9 mouse cellular contexts compared by ENCODE assay signal in the genomic region with DNA sequence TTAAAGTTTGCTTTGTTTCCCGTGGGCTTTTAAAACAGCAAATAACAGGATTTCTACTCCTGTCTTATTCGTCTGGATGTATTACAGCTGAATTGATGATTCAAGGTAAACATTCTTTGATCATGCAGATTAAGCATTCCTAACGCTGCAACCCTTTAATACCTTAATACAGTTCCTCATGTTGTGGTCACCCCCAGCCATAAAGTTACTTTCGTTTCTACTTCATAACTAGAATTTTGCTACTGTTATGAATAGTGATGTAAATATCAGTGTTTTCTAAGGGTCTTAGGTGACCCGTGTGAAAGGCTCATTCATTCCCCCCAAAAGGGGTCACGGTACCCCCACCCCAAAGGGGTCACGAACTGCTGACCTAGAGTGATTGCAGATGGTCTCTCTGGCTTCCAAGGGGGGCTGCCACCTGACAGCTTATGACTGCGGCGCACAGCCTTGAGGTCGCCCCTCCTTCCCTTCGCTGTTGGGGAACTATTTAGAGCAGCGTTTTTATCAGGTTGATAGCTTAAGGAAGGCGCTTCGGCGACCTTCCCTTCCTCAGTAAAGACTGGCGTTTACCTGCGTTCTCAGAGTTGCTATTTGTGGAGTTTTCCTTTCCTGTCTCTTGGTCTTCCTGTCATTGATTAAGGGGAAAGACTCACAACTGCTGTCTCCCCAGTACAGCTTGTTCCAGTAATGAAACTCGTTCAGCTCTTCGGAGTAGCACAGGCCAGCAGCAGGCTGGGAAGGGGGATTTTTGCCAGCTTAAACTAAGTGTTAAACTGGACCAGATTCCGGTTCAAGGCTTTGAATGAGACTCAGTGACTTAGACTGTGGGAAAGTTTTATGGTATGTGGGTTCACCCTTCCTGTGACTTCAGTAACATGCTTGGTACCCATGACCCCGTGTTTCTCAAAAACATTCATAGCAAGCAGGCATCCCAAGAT. TPM values are rescaled to one million over a fixed set of nuclear protein-coding genes. Genes with fewer than 3 reads are reported as not detected.
A peak's percentile ranks its signal among the peaks of the same experiment; 100 is the strongest.
DNase-seq lines count a peak whose midpoint lies in the region; ATAC-seq and TF ChIP-seq lines count a peak whose summit lies in the region.
"Had no signal": no experiment of that assay in that cellular context is flagged by ENCODE, and none has a peak within 500 bp of the region (broad histone marks: within the 10 kb centered on the region; RNA-seq: fewer than 3 reads in every experiment).

No protein-coding gene starts in this region.

- peak overlapping the region; percentile 49 for H3K4me2 ChIP-seq in heart, postnatal 0 days (ENCODE audit: low read depth, low read length)
- H3K4me2 ChIP-seq in liver, postnatal 0 days (ENCODE audit: low read depth, low read length): peak overlapping the region; percentile 65

- DNase-seq in adrenal gland, adult (ENCODE audit: inconsistent age in 2 of 2, low spot score in 1 of 2): peak; percentile 33 to 56
- DNase-seq in adrenal gland, adult 18-20 months (ENCODE audit: low spot score in 2 of 2): no peak
- no peak for DNase-seq in lung, adult 2 months
- no peak for DNase-seq in lung, postnatal 4 days
- DNase-seq in heart, postnatal 0 days (ENCODE audit: low spot score): no peak
- no peak for DNase-seq in liver, postnatal 0 days
- no peak for DNase-seq in left cerebral cortex, postnatal 10 days (ENCODE audit: extremely low spot score in 1 of 2, low spot score in 2 of 2)
- no peak for DNase-seq in right cerebral cortex, postnatal 10 days (ENCODE audit: low spot score in 2 of 2)
- DNase-seq: kidney, adult 11 months had no signal

- TF ChIP-seq CTCF in lung, adult 2 months (IDR thresholded peaks at IDR 0.05; ENCODE audit: insufficient read depth, low read length): no peak
- TF ChIP-seq CTCF in heart, postnatal 0 days (IDR thresholded peaks at IDR 0.05; ENCODE audit: low read depth): no peak
- no peak for TF ChIP-seq CTCF in liver, postnatal 0 days (IDR thresholded peaks at IDR 0.05; ENCODE audit: low read depth)

- peak overlapping the region; percentile 2; the same call in 1 of the 2 replicates for H3K9ac ChIP-seq in heart, postnatal 0 days (replicated peaks; ENCODE audit: low read depth, low read length)
- 0 out of 2 replicates have a peak overlapping the region, but pooled peaks have one; percentile 5 for H3K9ac ChIP-seq in liver, postnatal 0 days (replicated peaks)

- H3K4me3 ChIP-seq in lung, adult 2 months (replicated peaks; ENCODE audit: extremely low read depth, low read depth, low read length): peak overlapping the region; percentile 8
- peak overlapping the region; percentile 22 for H3K4me3 ChIP-seq in heart, postnatal 0 days (ENCODE audit: low read depth, low read length)
- peak overlapping the region; percentile 25 for H3K4me3 ChIP-seq in liver, postnatal 0 days (ENCODE audit: low read depth, low read length)

- 24% methylated on average over 21 of the region's 21 CpGs for WGBS in lung, adult 2 months
- 24% methylated on average over 21 of the region's 21 CpGs for WGBS in heart, postnatal 0 days
- whole genome bisulfite sequencing in liver, postnatal 0 days (ENCODE audit: insufficient replicate concordance): 14% methylated on average over 21 of the region's 21 CpGs

- peaks cover 24% of the 10 kb centered on the region for H3K4me1 ChIP-seq in lung, adult 2 months (ENCODE audit: control insufficient read depth, insufficient read depth, low read length)
- H3K4me1 ChIP-seq in heart, postnatal 0 days (ENCODE audit: control insufficient read depth, insufficient read depth): peaks cover 23% of the 10 kb centered on the region
- peaks cover 41% of the 10 kb centered on the region for H3K4me1 ChIP-seq in liver, postnatal 0 days (ENCODE audit: insufficient read depth)

- TF ChIP-seq EP300 in heart, postnatal 0 days (IDR thresholded peaks at IDR 0.05; ENCODE audit: low read depth): no peak
- TF ChIP-seq EP300 in liver, postnatal 0 days (IDR thresholded peaks at IDR 0.05; ENCODE audit: low read depth): no peak

- intact Hi-C loops in left cerebral cortex, postnatal 10 days (cut with DNase I): no loop called here

- H3K9me3 ChIP-seq in heart, postnatal 0 days (replicated peaks; ENCODE audit: control insufficient read depth, low read length): no peaks in the 10 kb centered on the region
- H3K9me3 ChIP-seq in liver, postnatal 0 days (ENCODE audit: low read length): no peaks in the 10 kb centered on the region

- H3K27ac ChIP-seq in heart, postnatal 0 days (ENCODE audit: low read depth): peak overlapping the region; percentile 81
- H3K27ac ChIP-seq in liver, postnatal 0 days (ENCODE audit: low read depth): peak overlapping the region; percentile 75

- no peaks in the 10 kb centered on the region for H3K36me3 ChIP-seq in heart, postnatal 0 days (replicated peaks; ENCODE audit: control insufficient read depth, insufficient read depth, low read length)
- H3K36me3 ChIP-seq in liver, postnatal 0 days (replicated peaks; ENCODE audit: insufficient read depth, low read length): no peaks in the 10 kb centered on the region

- H3K27me3 ChIP-seq in heart, postnatal 0 days (ENCODE audit: control insufficient read depth, insufficient read depth, low read length): peaks cover 28% of the 10 kb centered on the region
- no peaks in the 10 kb centered on the region for H3K27me3 ChIP-seq in liver, postnatal 0 days (ENCODE audit: insufficient read depth, low read length)

- no peak for ATAC-seq in heart, postnatal 0 days (ENCODE audit: insufficient read depth, low read depth)
- ATAC-seq in liver, postnatal 0 days: no peak

- TF ChIP-seq POLR2A in lung, adult 2 months (IDR thresholded peaks at IDR 0.05; ENCODE audit: borderline replicate concordance, extremely low read depth, low read depth, low read length): no peak

RNA-seq across cellular contexts. Expression of a gene that starts 12.5 kb away (rescaled TPM):
- 10 to 100 TPM; 21.3 to 42.4 TPM for total RNA-seq in adrenal gland, adult 18-20 months (2021)
- 18.7 and 25.0 TPM in 2 replicates for polyA plus RNA-seq in lung, adult 2 months (2012; rRNA removed)
- 15.4 and 18.2 TPM in 2 replicates for total RNA-seq in heart, postnatal 0 days (2014; rRNA removed; ENCODE audit: low replicate concordance)
- polyA plus RNA-seq in heart, postnatal 0 days (2015; fragmentation: Nextera tagmentation; extraction: Ambion mirVana): 2.0 and 2.1 TPM in 2 replicates
- polyA plus RNA-seq in liver, postnatal 0 days (2015; fragmentation: Nextera tagmentation; extraction: Ambion mirVana): 1.5 and 2.8 TPM in 2 replicates
- total RNA-seq in left cerebral cortex, postnatal 10 days (2021): 10 to 100 TPM; 19.9 to 23.7 TPM

Comparison
In these comparisons a context has a peak if more than half of its experiments do, and no peak if none do; other contexts are left out.
1. DNase-seq: peak in adrenal gland, adult (2 of 2); none in adrenal gland, adult 18-20 months (0 of 2), lung, adult 2 months (single experiment), lung, postnatal 4 days (0 of 2), heart, postnatal 0 days (single experiment), liver, postnatal 0 days (single experiment), left cerebral cortex, postnatal 10 days (0 of 2) and right cerebral cortex, postnatal 10 days (0 of 2).
2. Peak in every context shown above with its lines, with median percentiles within 50 percentile points of each other: H3K4me3 ChIP-seq.